Comparison of ENCODE assay signal across 17 mouse cellular contexts in genomic region chr12:17712571-17712970, GRCm38 (mm10). TPM values are rescaled to one million over a fixed set of nuclear protein-coding genes. Genes with fewer than 3 reads are reported as not detected.
A peak's percentile ranks its signal among the peaks of the same experiment; 100 is the strongest.
DNase-seq lines count a peak whose midpoint lies in the region; ATAC-seq and TF ChIP-seq lines count a peak whose summit lies in the region.
"Had no signal": no experiment of that assay in that cellular context is flagged by ENCODE, and none has a peak within 500 bp of the region (broad histone marks: within the 10 kb centered on the region; RNA-seq: fewer than 3 reads in every experiment).

No protein-coding gene starts in this region.

- H3K27ac ChIP-seq in testis, adult 2 months (ENCODE audit: control insufficient read depth, insufficient read depth, low read depth, low read length) = no peak overlapping the region
- H3K27ac ChIP-seq in hindbrain, embryonic 13.5 days = no peak overlapping the region
- no peak overlapping the region for H3K27ac ChIP-seq in forebrain, embryonic 10.5 days
- H3K27ac ChIP-seq: forebrain, embryonic 12.5 days; heart, embryonic 15.5 days; hindbrain, embryonic 10.5 days; limb, embryonic 13.5 days; neural tube, embryonic 13.5 days; stomach, embryonic 15.5 days had no signal

- H3K36me3 ChIP-seq in testis, adult 2 months (ENCODE audit: control insufficient read depth, insufficient read depth, low read length) = no peaks in the 10 kb centered on the region
- no peaks in the 10 kb centered on the region for H3K36me3 ChIP-seq in hindbrain, embryonic 13.5 days
- peaks cover 9% of the 10 kb centered on the region for H3K36me3 ChIP-seq in forebrain, embryonic 10.5 days (replicated peaks)
- H3K36me3 ChIP-seq: forebrain, embryonic 12.5 days; heart, embryonic 15.5 days; limb, embryonic 13.5 days; neural tube, embryonic 13.5 days; stomach, embryonic 15.5 days had no signal

- H3K9ac ChIP-seq in hindbrain, embryonic 13.5 days = no peak overlapping the region
- H3K9ac ChIP-seq: forebrain, embryonic 12.5 days; heart, embryonic 15.5 days; limb, embryonic 13.5 days; neural tube, embryonic 13.5 days; stomach, embryonic 15.5 days had no signal

- H3K9me3 ChIP-seq in hindbrain, embryonic 13.5 days = no peaks in the 10 kb centered on the region
- no peaks in the 10 kb centered on the region for H3K9me3 ChIP-seq in forebrain, embryonic 10.5 days
- H3K9me3 ChIP-seq: forebrain, embryonic 12.5 days; heart, embryonic 15.5 days; hindbrain, embryonic 10.5 days; limb, embryonic 13.5 days; neural tube, embryonic 13.5 days; stomach, embryonic 15.5 days had no signal

- no peak overlapping the region for H3K4me2 ChIP-seq in hindbrain, embryonic 13.5 days
- H3K4me2 ChIP-seq: forebrain, embryonic 12.5 days; heart, embryonic 15.5 days; limb, embryonic 13.5 days; neural tube, embryonic 13.5 days; stomach, embryonic 15.5 days had no signal

- intact Hi-C loops in left cerebral cortex, postnatal 4 days (cut with DNase I) = no loop called here

- TF ChIP-seq POLR2A in testis, adult 2 months (IDR thresholded peaks at IDR 0.05; ENCODE audit: control insufficient read depth, low read depth, low read length) = no peak

- H3K27me3 ChIP-seq in testis, adult 2 months (ENCODE audit: control insufficient read depth, insufficient read depth, low read length) = no peaks in the 10 kb centered on the region
- H3K27me3 ChIP-seq in hindbrain, embryonic 13.5 days = no peaks in the 10 kb centered on the region
- H3K27me3 ChIP-seq in forebrain, embryonic 10.5 days (ENCODE audit: poor library complexity, severe bottlenecking) = no peaks in the 10 kb centered on the region
- H3K27me3 ChIP-seq: forebrain, embryonic 12.5 days; heart, embryonic 15.5 days; limb, embryonic 13.5 days; neural tube, embryonic 13.5 days; stomach, embryonic 15.5 days had no signal

- peak; percentile 26 to 49 for DNase-seq in left cerebral cortex, adult 18-20 months (ENCODE audit: low spot score in 2 of 2)
- DNase-seq in left cerebral cortex, postnatal 4 days = no peak
- no peak for DNase-seq in testis, postnatal 10 days (ENCODE audit: low spot score)
- peak; percentile 41 to 56 for DNase-seq in cerebellum, postnatal 36 days
- no peak for DNase-seq in forebrain, embryonic 10.5 days (ENCODE audit: extremely low spot score, low spot score)
- DNase-seq: adrenal gland, postnatal 25 days; heart, adult 18-20 months; lung, postnatal 14 days; thymus, postnatal 14 days had no signal

- WGBS in hindbrain, embryonic 13.5 days = 35% methylated on average over 1 of the region's 1 CpGs
- 66% methylated on average over 1 of the region's 1 CpGs for WGBS in forebrain, embryonic 10.5 days

- no peak for ATAC-seq in hindbrain, embryonic 13.5 days (ENCODE audit: low FRiP score)

- H3K4me1 ChIP-seq in testis, adult 2 months (ENCODE audit: control insufficient read depth, insufficient read depth, low read length) = no peaks in the 10 kb centered on the region; the same call in 1 of the 2 replicates
- H3K4me1 ChIP-seq in hindbrain, embryonic 13.5 days (replicated peaks) = peaks cover 41% of the 10 kb centered on the region
- H3K4me1 ChIP-seq in forebrain, embryonic 10.5 days = peaks cover 48% of the 10 kb centered on the region

- peak overlapping the region; percentile 19; the same call in 1 of the 2 replicates for H3K4me3 ChIP-seq in testis, adult 2 months (ENCODE audit: control insufficient read depth, low read depth, low read length)
- no peak overlapping the region for H3K4me3 ChIP-seq in hindbrain, embryonic 13.5 days
- H3K4me3 ChIP-seq in forebrain, embryonic 10.5 days = no peak overlapping the region
- H3K4me3 ChIP-seq: forebrain, embryonic 12.5 days; heart, embryonic 15.5 days; hindbrain, embryonic 10.5 days; limb, embryonic 13.5 days; neural tube, embryonic 13.5 days; stomach, embryonic 15.5 days had no signal

- no peak for TF ChIP-seq CTCF in testis, adult 2 months (IDR thresholded peaks at IDR 0.05; ENCODE audit: control insufficient read depth, insufficient read depth, insufficient replicate concordance, low read depth, low read length)

RNA-seq across cellular contexts. Expression of gene Hpcal1, which starts 21.9 kb away (rescaled TPM):
- total RNA-seq in left cerebral cortex, adult 18-20 months (2021) = 10 to 100 TPM; 80.0 to 93.6 TPM
- total RNA-seq in left cerebral cortex, postnatal 4 days (2021) = 10 to 100 TPM; 28.7 to 49.3 TPM
- 15.1 and 16.1 TPM in 2 replicates for polyA plus RNA-seq in testis, adult 2 months (2012; rRNA removed)
- 77.6 and 79.9 TPM in 2 replicates for polyA plus RNA-seq in hindbrain, embryonic 13.5 days (2015; fragmentation: Nextera tagmentation; extraction: Ambion mirVana)
- polyA plus RNA-seq in forebrain, embryonic 10.5 days (2016; fragmentation: Nextera tagmentation; extraction: Ambion mirVana) = 36.7 and 36.8 TPM in 2 replicates

Comparison
In these comparisons a context has a peak if more than half of its experiments do, and no peak if none do; other contexts are left out.
1. DNase-seq: peak in left cerebral cortex, adult 18-20 months (2 of 2) and cerebellum, postnatal 36 days (2 of 2); none in left cerebral cortex, postnatal 4 days (single experiment), testis, postnatal 10 days (single experiment) and forebrain, embryonic 10.5 days (single experiment).